ENCODE assay signal across 23 mouse cellular contexts in the genomic region with DNA sequence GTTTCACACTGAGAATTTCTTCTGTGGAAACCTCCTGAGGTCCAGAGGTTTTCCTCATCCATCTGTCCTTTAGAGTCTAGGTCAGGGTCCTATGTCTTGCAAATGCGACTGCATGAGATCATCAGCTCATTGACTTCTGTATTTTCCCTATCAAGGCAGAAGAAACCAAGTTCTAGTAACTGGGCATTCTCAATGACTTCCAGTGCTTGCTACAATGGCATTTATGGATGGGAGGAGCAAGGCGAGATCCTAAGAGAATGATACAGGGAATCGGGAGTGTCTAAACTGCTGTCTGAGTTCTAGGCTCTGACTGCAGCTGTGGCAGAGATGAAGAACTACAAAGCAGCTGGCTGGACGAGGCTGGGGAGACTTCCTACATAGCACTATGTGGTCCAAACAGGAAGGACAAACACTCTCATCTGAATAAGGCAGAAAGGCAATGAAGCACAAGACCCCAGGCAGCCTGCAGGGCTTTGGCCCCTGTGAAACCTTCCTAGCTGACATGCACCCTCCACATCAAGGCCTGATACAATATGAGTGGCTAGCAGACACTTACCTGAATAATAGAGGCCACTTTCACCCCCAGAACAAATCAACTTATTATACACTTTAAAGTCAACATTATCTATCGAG. TPM values are rescaled to one million over a fixed set of nuclear protein-coding genes. Genes with fewer than 3 reads are reported as not detected.
A peak's percentile ranks its signal among the peaks of the same experiment; 100 is the strongest.
DNase-seq lines count a peak whose midpoint lies in the region; ATAC-seq and TF ChIP-seq lines count a peak whose summit lies in the region.
"Had no signal": no experiment of that assay in that cellular context is flagged by ENCODE, and none has a peak within 500 bp of the region (broad histone marks: within the 10 kb centered on the region; RNA-seq: fewer than 3 reads in every experiment).

No protein-coding gene starts in this region.

- no peaks in the 10 kb centered on the region for H3K9me3 ChIP-seq in heart, embryonic 13.5 days
- H3K9me3 ChIP-seq in liver, embryonic 13.5 days (replicated peaks) = no peaks in the 10 kb centered on the region
- H3K9me3 ChIP-seq in liver, postnatal 0 days (ENCODE audit: low read length) = no peaks in the 10 kb centered on the region
- no peaks in the 10 kb centered on the region for H3K9me3 ChIP-seq in MEL (replicated peaks; ENCODE audit: insufficient read depth, low read length)
- H3K9me3 ChIP-seq in kidney, embryonic 16.5 days (ENCODE audit: low read length) = no peaks in the 10 kb centered on the region
- H3K9me3 ChIP-seq: forebrain, embryonic 13.5 days; kidney, embryonic 15.5 days; midbrain, embryonic 10.5 days; neural tube, embryonic 12.5 days had no signal

- no peaks in the 10 kb centered on the region for H3K79me2 ChIP-seq in MEL (ENCODE audit: control insufficient read depth, insufficient read depth, low read length, poor library complexity)

- H3K9ac ChIP-seq in heart, embryonic 13.5 days = no peak overlapping the region
- H3K9ac ChIP-seq in liver, embryonic 13.5 days = no peak overlapping the region
- H3K9ac ChIP-seq in liver, postnatal 0 days (replicated peaks) = no peak overlapping the region
- H3K9ac ChIP-seq in MEL (ENCODE audit: control insufficient read depth, low read depth, low read length, poor library complexity, severe bottlenecking) = no peak overlapping the region
- no peak overlapping the region for H3K9ac ChIP-seq in kidney, embryonic 16.5 days (replicated peaks; ENCODE audit: low read length)
- H3K9ac ChIP-seq: forebrain, embryonic 13.5 days; hindbrain, embryonic 14.5 days; kidney, embryonic 15.5 days; lung, embryonic 14.5 days; neural tube, embryonic 12.5 days had no signal

- H3K36me3 ChIP-seq in heart, embryonic 13.5 days = peaks cover 86% of the 10 kb centered on the region
- H3K36me3 ChIP-seq in liver, embryonic 13.5 days = peaks cover 98% of the 10 kb centered on the region
- H3K36me3 ChIP-seq in liver, postnatal 0 days (replicated peaks; ENCODE audit: insufficient read depth, low read length) = peaks cover 85% of the 10 kb centered on the region
- H3K36me3 ChIP-seq in MEL (ENCODE audit: control insufficient read depth in 1 of 2, insufficient read depth in 2 of 2, low read length in 2 of 2) = peaks cover 25 to 27% of the 10 kb centered on the region in 2 experiments
- H3K36me3 ChIP-seq in kidney, embryonic 16.5 days (ENCODE audit: insufficient read depth, low read length) = peaks cover 44% of the 10 kb centered on the region

- no peak for ATAC-seq in heart, embryonic 13.5 days (ENCODE audit: extremely low read depth, insufficient number of reproducible peaks, low FRiP score, low TSS enrichment)
- no peak for ATAC-seq in liver, embryonic 13.5 days (ENCODE audit: low read depth)
- ATAC-seq in liver, postnatal 0 days = no peak
- no peak for ATAC-seq in kidney, embryonic 16.5 days (ENCODE audit: low FRiP score, low TSS enrichment)

- TF ChIP-seq RAD21 in MEL (IDR thresholded peaks at IDR 0.05; ENCODE audit: low read depth, low read length) = no peak

- H3K27me3 ChIP-seq in heart, embryonic 13.5 days (replicated peaks) = no peaks in the 10 kb centered on the region
- no peaks in the 10 kb centered on the region for H3K27me3 ChIP-seq in liver, embryonic 13.5 days
- H3K27me3 ChIP-seq in liver, postnatal 0 days (ENCODE audit: insufficient read depth, low read length) = no peaks in the 10 kb centered on the region
- no peaks in the 10 kb centered on the region for H3K27me3 ChIP-seq in MEL (ENCODE audit: control insufficient read depth in 1 of 2, insufficient read depth in 2 of 2, low read length in 2 of 2)
- H3K27me3 ChIP-seq in kidney, embryonic 16.5 days (ENCODE audit: insufficient read depth, low read length) = no peaks in the 10 kb centered on the region
- H3K27me3 ChIP-seq: forebrain, embryonic 13.5 days; kidney, embryonic 15.5 days; neural tube, embryonic 12.5 days had no signal

- DNase-seq in heart, adult 18-20 months = no peak
- no peak for DNase-seq in liver, embryonic 13.5 days
- DNase-seq in liver, postnatal 0 days = no peak
- DNase-seq in MEL (ENCODE audit: low read depth, low spot score) = peak; percentile 19
- peak; percentile 69 for DNase-seq in ZHBTc4 (ENCODE audit: low read depth, low spot score)
- no peak for DNase-seq in spleen, postnatal 14 days (ENCODE audit: low spot score in 2 of 2)
- DNase-seq: adrenal gland, postnatal 14 days; B cell, adult 2 months; cerebellum, adult 11-12 months; gastrocnemius, adult 2 months; gastrocnemius, postnatal 36 days; lung, embryonic 14.5 days; lung, postnatal 14 days; spleen, adult 18-20 months had no signal

- no peak for TF ChIP-seq CTCF in liver, postnatal 0 days (IDR thresholded peaks at IDR 0.05; ENCODE audit: low read depth)
- TF ChIP-seq CTCF in MEL (IDR thresholded peaks at IDR 0.05 in 2 of 3, conservative IDR thresholded peaks at IDR 0.05 in 1 of 3; ENCODE audit: control insufficient read depth in 1 of 3, insufficient read depth in 1 of 3, low read depth in 2 of 3, low read length in 3 of 3, poor library complexity in 1 of 3, severe bottlenecking in 1 of 3) = no peak

- TF ChIP-seq EP300 in liver, postnatal 0 days (IDR thresholded peaks at IDR 0.05; ENCODE audit: low read depth) = no peak
- TF ChIP-seq EP300 in MEL (IDR thresholded peaks at IDR 0.05; ENCODE audit: low read depth in 1 of 2, low read length in 2 of 2) = no peak

- H3K4me3 ChIP-seq in heart, embryonic 13.5 days = no peak overlapping the region
- H3K4me3 ChIP-seq in liver, embryonic 13.5 days (replicated peaks) = no peak overlapping the region
- H3K4me3 ChIP-seq in liver, postnatal 0 days (ENCODE audit: low read depth, low read length) = no peak overlapping the region
- no peak overlapping the region for H3K4me3 ChIP-seq in MEL (ENCODE audit: control insufficient read depth in 1 of 2, insufficient read depth in 1 of 2, low read depth in 2 of 2, low read length in 2 of 2)
- H3K4me3 ChIP-seq in kidney, embryonic 16.5 days (ENCODE audit: low read length) = no peak overlapping the region
- H3K4me3 ChIP-seq: erythroblast, embryonic 14.5 days; forebrain, embryonic 13.5 days; gastrocnemius, adult 2 months; kidney, embryonic 15.5 days; midbrain, embryonic 10.5 days; myocyte; neural tube, embryonic 12.5 days had no signal

- no peak overlapping the region for H3K4me2 ChIP-seq in heart, embryonic 13.5 days
- H3K4me2 ChIP-seq in liver, embryonic 13.5 days = no peak overlapping the region
- H3K4me2 ChIP-seq in liver, postnatal 0 days (ENCODE audit: low read depth, low read length) = no peak overlapping the region
- no peak overlapping the region for H3K4me2 ChIP-seq in kidney, embryonic 16.5 days (replicated peaks; ENCODE audit: low read depth, low read length)
- H3K4me2 ChIP-seq: forebrain, embryonic 13.5 days; hindbrain, embryonic 14.5 days; kidney, embryonic 15.5 days; lung, embryonic 14.5 days; neural tube, embryonic 12.5 days had no signal

- no peak for TF ChIP-seq POLR2A in MEL (IDR thresholded peaks at IDR 0.05; ENCODE audit: control insufficient read depth in 1 of 2, insufficient read depth in 1 of 2, low read depth in 1 of 2, low read length in 2 of 2, poor library complexity in 1 of 2)

- H3K4me1 ChIP-seq in heart, embryonic 13.5 days = peaks cover 15% of the 10 kb centered on the region
- peaks cover 21% of the 10 kb centered on the region for H3K4me1 ChIP-seq in liver, embryonic 13.5 days (replicated peaks)
- no peaks in the 10 kb centered on the region for H3K4me1 ChIP-seq in liver, postnatal 0 days (ENCODE audit: insufficient read depth)
- H3K4me1 ChIP-seq in MEL (ENCODE audit: control insufficient read depth in 1 of 2, insufficient read depth in 2 of 2, low read length in 2 of 2) = peaks cover 17 to 22% of the 10 kb centered on the region in 2 experiments
- H3K4me1 ChIP-seq in kidney, embryonic 16.5 days (ENCODE audit: insufficient read depth, low read length) = no peaks in the 10 kb centered on the region
- H3K4me1 ChIP-seq: forebrain, embryonic 13.5 days; kidney, embryonic 15.5 days; midbrain, embryonic 10.5 days; neural tube, embryonic 12.5 days had no signal

- H3K27ac ChIP-seq in heart, embryonic 13.5 days (replicated peaks) = peak overlapping the region; percentile 20; the same call in 1 of the 2 replicates
- H3K27ac ChIP-seq in liver, embryonic 13.5 days = peak overlapping the region; percentile 41
- no peak overlapping the region for H3K27ac ChIP-seq in liver, postnatal 0 days (ENCODE audit: low read depth)
- peak overlapping the region; percentile 35 for H3K27ac ChIP-seq in MEL (ENCODE audit: control insufficient read depth, low read depth, low read length)
- H3K27ac ChIP-seq in kidney, embryonic 16.5 days (ENCODE audit: low read length) = no peak overlapping the region
- H3K27ac ChIP-seq: forebrain, embryonic 13.5 days; gastrocnemius, adult 2 months; hindbrain, embryonic 14.5 days; kidney, embryonic 15.5 days; midbrain, embryonic 10.5 days; neural tube, embryonic 12.5 days had no signal

- WGBS in heart, embryonic 13.5 days = 64% methylated on average over 5 of the region's 5 CpGs
- 68% methylated on average over 5 of the region's 5 CpGs for WGBS in liver, embryonic 13.5 days (ENCODE audit: insufficient replicate concordance)
- 63% methylated on average over 5 of the region's 5 CpGs for WGBS in liver, postnatal 0 days (ENCODE audit: insufficient replicate concordance)
- 81% methylated on average over 5 of the region's 5 CpGs for WGBS in kidney, embryonic 16.5 days

TF ChIP-seq in MEL, 35 proteins besides CTCF, POLR2A, EP300 and RAD21:
- no peak for TF ChIP-seq CHD2 (IDR thresholded peaks at IDR 0.05; ENCODE audit: low read length)
- TF ChIP-seq ZNF384 (IDR thresholded peaks at IDR 0.05; ENCODE audit: low read depth, low read length) = no peak
- TF ChIP-seq SMC3 (IDR thresholded peaks at IDR 0.05; ENCODE audit: low read depth, low read length) = no peak
- no peak for TF ChIP-seq MXI1 (IDR thresholded peaks at IDR 0.05; ENCODE audit: low read depth, low read length)
- no peak for TF ChIP-seq USF1 (IDR thresholded peaks at IDR 0.05; ENCODE audit: low read depth, low read length)
- no peak for TF ChIP-seq USF2 (IDR thresholded peaks at IDR 0.05; ENCODE audit: borderline replicate concordance in 1 of 2, insufficient read depth in 1 of 2, low read depth in 1 of 2, low read length in 2 of 2)

RNA-seq across cellular contexts. Expression of a gene that starts 52.8 kb away (rescaled TPM):
- polyA plus RNA-seq in heart, embryonic 13.5 days (2015; fragmentation: Nextera tagmentation; extraction: Ambion mirVana) = 0.31 and 0.34 TPM in 2 replicates
- total RNA-seq in heart, adult 18-20 months (2021) = 1 to 10 TPM in 1 of 2 experiments, under 1 TPM in 1; 0.27 to 2.0 TPM
- not detected in 2 replicates for polyA plus RNA-seq in liver, embryonic 13.5 days (2015; fragmentation: Nextera tagmentation; extraction: Ambion mirVana)
- polyA plus RNA-seq in liver, postnatal 0 days (2015; fragmentation: Nextera tagmentation; extraction: Ambion mirVana) = 0.31 and 0.67 TPM in 2 replicates
- not detected in 2 replicates for total RNA-seq in MEL (2012; rRNA removed)
- polyA plus RNA-seq in MEL (2012; ENCODE audit: insufficient read depth in 1 of 2, insufficient read length in 2 of 2, low read depth in 1 of 2, low replicate concordance in 2 of 2, missing spikeins in 1 of 2) = not detected
- polyA plus RNA-seq in kidney, embryonic 16.5 days (2015; fragmentation: Nextera tagmentation; extraction: Ambion mirVana) = 0.28 and 0.54 TPM in 2 replicates
- polyA plus RNA-seq: erythroblast, embryonic 14.5 days had no signal

Comparison
In these comparisons a context has a peak if more than half of its experiments do, and no peak if none do; other contexts are left out.
1. H3K27ac ChIP-seq: peak in heart, embryonic 13.5 days (single experiment), liver, embryonic 13.5 days (single experiment) and MEL (single experiment); none in liver, postnatal 0 days (single experiment) and kidney, embryonic 16.5 days (single experiment).
2. DNase-seq: peak in MEL (single experiment) and ZHBTc4 (single experiment); none in heart, adult 18-20 months (0 of 2), liver, embryonic 13.5 days (single experiment), liver, postnatal 0 days (single experiment) and spleen, postnatal 14 days (0 of 2).